Mouse (Mus musculus) heart, postnatal 0 days (tissue): ENCODE measurements at regions not wholly inside any gene's neighbourhood (a gene's known extent, or its start where the extent isn't known, plus 50 kb on each side); places are given as distances from the start of the nearest gene placed in this dataset. TPM values are rescaled to one million over a fixed set of nuclear protein-coding genes. Genes with fewer than 3 reads are reported as not detected.

Experiments
- ATAC-seq: fragments of 200-750 bp; cut with Nextera tagmentation; 2 replicates; pipeline ENCODE4 v1.8.0; 2017; ENCODE audit warnings: low read depth, moderate number of reproducible peaks, moderate library complexity; ENCODE audit not compliant: insufficient read depth
- DNase-seq: peaks from one replicate; pipeline ENCODE4 v3.0.0-alpha.2; 2016; ENCODE audit warnings: low spot score
- H3K27ac ChIP-seq: fragments of 300-500 bp; sonication (generic); 2 replicates; pipeline ENCODE4 v1.5.1; 2014; ENCODE audit warnings: low read depth, mild to moderate bottlenecking
- H3K27me3 ChIP-seq: fragments of 300-500 bp; sonication (generic); 2 replicates; pipeline ENCODE4 v1.6.1; 2014; ENCODE audit warnings: low read length, mixed read lengths; ENCODE audit not compliant: control insufficient read depth, insufficient read depth
- H3K36me3 ChIP-seq: fragments of 300-500 bp; sonication (generic); replicated peaks from 2 replicates; pipeline ENCODE4 v1.6.1; 2014; ENCODE audit warnings: low read length, mixed read lengths; ENCODE audit not compliant: control insufficient read depth, insufficient read depth
- H3K4me1 ChIP-seq: fragments of 300-500 bp; sonication (generic); 2 replicates; pipeline ENCODE4 v1.6.1; 2014; ENCODE audit warnings: antibody characterized with exemption; ENCODE audit not compliant: control insufficient read depth, insufficient read depth
- H3K4me2 ChIP-seq: fragments of 300-500 bp; sonication (generic); 2 replicates; pipeline ENCODE4 v1.6.1; 2014; ENCODE audit warnings: low read depth, mild to moderate bottlenecking, low read length, moderate library complexity
- H3K4me3 ChIP-seq: fragments of 300-500 bp; sonication (generic); 2 replicates; pipeline ENCODE4 v1.5.1; 2014; ENCODE audit warnings: low read depth, low read length
- H3K9ac ChIP-seq: fragments of 300-500 bp; sonication (generic); replicated peaks from 2 replicates; pipeline ENCODE4 v1.6.1; 2014; ENCODE audit warnings: low read depth, low read length, mixed read lengths
- H3K9me3 ChIP-seq: fragments of 300-500 bp; sonication (generic); replicated peaks from 2 replicates; pipeline ENCODE4 v1.6.1; 2016; ENCODE audit warnings: low read length; ENCODE audit not compliant: control insufficient read depth
- CTCF ChIP-seq: IDR thresholded peaks from 2 replicates; pipeline ENCODE4 v1.5.1; 2016; ENCODE audit warnings: antibody characterized with exemption, control low read depth, low read depth
- EP300 ChIP-seq: IDR thresholded peaks from 2 replicates; pipeline ENCODE4 v1.6.1; 2016; ENCODE audit warnings: antibody characterized with exemption, low read depth
- WGBS: fragments of 180-500 bp; shearing (Covaris S2); extraction: QIAGEN DNeasy Blood & Tissue Kit; methylation state at CpG from one replicate; pipeline ENCODE4 v1.1.7; 2014; 5-methylcytosine and 5-hydroxymethylcytosine counted together
- microRNA-seq: library from miRNA; unstranded; fragments of <30 nt; microRNA quantifications from one replicate; pipeline ENCODE4, GENCODE M21; 2016

DNA sequence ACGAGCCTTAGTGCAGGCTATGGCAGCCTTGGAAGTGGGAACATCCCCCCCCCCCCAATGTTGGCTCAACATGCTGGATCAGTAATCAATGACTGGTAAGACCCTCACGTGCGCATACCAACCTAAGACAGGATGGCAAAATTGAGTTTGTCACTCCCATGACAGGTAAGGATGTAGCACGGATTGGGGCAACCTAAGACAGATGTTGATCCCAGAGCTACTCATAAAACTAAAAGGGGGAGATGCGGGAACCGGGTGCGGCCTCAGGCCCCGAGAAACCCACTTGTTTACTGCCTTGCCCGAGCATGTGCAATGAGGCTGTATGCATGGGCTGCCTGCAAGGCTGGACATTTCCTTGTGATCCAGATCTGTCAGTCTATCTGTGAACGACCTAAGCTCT lies 1523.0 kb upstream of the Cdh6 start:
- no peaks in the 10 kb centered on the region for H3K4me1 ChIP-seq
- WGBS, result 76% methylated on average over 10 of the region's 10 CpGs
- TF ChIP-seq CTCF (no peak), EP300 (no peak)

DNA sequence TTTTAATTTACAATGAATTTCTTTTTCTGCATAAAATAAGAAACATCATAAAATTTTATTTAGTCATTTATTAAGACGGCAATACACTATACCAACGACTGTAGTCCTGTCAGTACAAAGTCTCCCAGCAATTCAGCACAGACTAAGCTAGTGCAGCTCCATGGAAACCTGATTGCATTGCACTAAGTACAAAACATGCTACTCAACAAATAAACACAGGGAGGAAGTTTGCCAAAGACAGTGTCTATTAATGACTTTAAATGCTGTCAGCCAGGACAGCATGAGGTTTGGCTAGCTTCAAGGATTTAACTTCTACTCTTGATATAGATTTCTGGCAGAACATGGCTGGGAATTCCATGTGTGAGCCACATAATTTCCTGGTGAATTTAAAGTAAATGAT lies 1515.7 kb upstream of the Cdh6 start:
- Histone ChIP-seq H3K9me3 (no peaks in the 10 kb centered on the region; the same call in 1 of the 2 replicates), H3K4me1 (no peaks in the 10 kb centered on the region), H3K27ac (no peak overlapping the region), H3K9ac (no peak overlapping the region), H3K4me3 (no peak overlapping the region), H3K27me3 (no peaks in the 10 kb centered on the region), H3K4me2 (no peak overlapping the region), H3K36me3 (no peaks in the 10 kb centered on the region)
- no peak for DNase-seq
- 75% methylated on average over 2 of the region's 2 CpGs for WGBS
- ATAC-seq, result no peak
- no peak for TF ChIP-seq EP300
- no peak for TF ChIP-seq CTCF

More for the DNA sequence above, 1523.0 kb upstream of the Cdh6 start:
- Histone ChIP-seq H3K4me3 (no peak overlapping the region), H3K4me2 (no peak overlapping the region), H3K9ac (no peak overlapping the region), H3K36me3 (no peaks in the 10 kb centered on the region), H3K9me3 (peaks cover 3% of the 10 kb centered on the region; the same call in 1 of the 2 replicates), H3K27me3 (no peaks in the 10 kb centered on the region), H3K27ac (no peak overlapping the region)
- ATAC-seq, result no peak
- DNase-seq, result no peak

DNA sequence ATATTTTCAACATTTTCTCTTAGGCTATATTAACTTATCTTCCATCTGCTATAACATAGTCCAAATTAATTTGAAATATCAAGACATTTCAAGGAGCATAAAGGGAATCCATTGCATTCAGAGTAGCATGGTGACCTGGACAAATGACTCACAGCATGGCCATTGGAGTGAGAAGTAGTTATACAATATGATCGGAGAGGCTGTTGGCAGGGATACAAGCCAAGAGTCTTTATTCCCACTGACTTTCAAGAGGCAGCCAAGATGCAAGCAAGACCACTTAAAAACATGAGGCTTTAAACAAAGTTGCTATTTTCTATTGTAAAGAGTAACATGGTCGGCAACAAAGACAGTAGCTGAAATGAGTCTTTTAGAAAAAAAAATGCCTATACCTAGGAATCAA lies 1468.8 kb upstream of the Cdh6 start:
- ATAC-seq, result no peak
- WGBS, result 82% methylated on average over 2 of the region's 2 CpGs
- Histone ChIP-seq H3K9me3 (no peaks in the 10 kb centered on the region), H3K9ac (no peak overlapping the region), H3K4me2 (no peak overlapping the region), H3K27ac (no peak overlapping the region), H3K27me3 (no peaks in the 10 kb centered on the region), H3K4me1 (no peaks in the 10 kb centered on the region), H3K4me3 (no peak overlapping the region), H3K36me3 (no peaks in the 10 kb centered on the region)
- DNase-seq, result no peak
- TF ChIP-seq EP300 (no peak), CTCF (no peak)

DNA sequence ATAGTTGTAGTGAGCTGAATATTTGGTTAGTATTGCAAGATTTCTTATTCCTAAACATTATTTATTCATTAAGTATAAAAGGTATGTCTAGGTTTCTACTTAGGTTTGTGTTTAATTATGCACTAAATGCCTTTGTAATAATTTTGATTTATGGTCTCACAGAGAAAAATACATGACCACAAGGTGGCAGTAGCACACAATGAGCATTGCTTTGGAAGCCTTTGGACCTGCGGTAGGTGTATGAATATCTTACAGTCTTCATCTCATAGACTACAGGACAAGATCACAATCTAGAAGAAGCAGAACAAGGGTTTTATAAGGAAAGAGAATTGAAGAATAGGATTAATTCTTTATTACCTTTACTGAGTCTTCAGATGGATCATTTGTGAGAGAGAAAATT lies 1455.0 kb upstream of the Cdh6 start:
- no peaks in the 10 kb centered on the region for H3K27me3 ChIP-seq
- no peak overlapping the region for H3K9ac ChIP-seq
- no peak for DNase-seq
- 34% methylated on average over 1 of the region's 1 CpGs for WGBS
- H3K4me1 ChIP-seq, result no peaks in the 10 kb centered on the region
- H3K36me3 ChIP-seq, result no peaks in the 10 kb centered on the region
- no peaks in the 10 kb centered on the region for H3K9me3 ChIP-seq
- no peak for ATAC-seq
- no peak overlapping the region for H3K4me2 ChIP-seq
- no peak overlapping the region for H3K4me3 ChIP-seq
- TF ChIP-seq EP300 (no peak), CTCF (peak; percentile 38; the same call in 1 of the 2 replicates)
- no peak overlapping the region for H3K27ac ChIP-seq

DNA sequence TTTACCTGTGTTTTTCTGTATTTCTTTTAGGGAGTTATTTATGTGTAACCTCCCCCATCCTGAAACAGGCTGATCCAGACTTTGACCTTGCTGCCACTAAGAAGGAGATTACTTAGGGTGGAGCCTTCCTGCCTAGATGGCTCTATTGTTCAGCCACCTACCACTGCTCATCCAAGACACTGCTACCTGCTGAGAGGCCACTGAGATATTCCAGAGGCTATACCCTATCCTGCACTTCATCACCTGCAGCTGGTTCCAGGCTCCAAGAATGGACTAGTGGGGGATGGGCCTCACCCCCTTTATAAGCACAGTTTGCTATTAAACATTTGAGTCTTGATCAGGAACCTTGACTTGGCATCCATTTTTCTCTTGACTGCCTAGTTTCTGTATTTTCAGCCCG lies 1433.2 kb upstream of the Cdh6 start:
- Histone ChIP-seq H3K4me3 (no peak overlapping the region), H3K27me3 (no peaks in the 10 kb centered on the region), H3K9ac (no peak overlapping the region), H3K27ac (no peak overlapping the region), H3K4me1 (no peaks in the 10 kb centered on the region), H3K9me3 (no peaks in the 10 kb centered on the region), H3K4me2 (no peak overlapping the region), H3K36me3 (no peaks in the 10 kb centered on the region)
- ATAC-seq (no peak), DNase-seq (no peak)
- WGBS, result 79% methylated on average over 1 of the region's 1 CpGs
- TF ChIP-seq EP300 (no peak), CTCF (no peak)

Small RNA genes lying in the stretch of these regions (microRNA-seq; reads per million reads assigned to microRNA genes)
- not detected for gene Gm24080
